Mouse (Mus musculus): ENCODE measurements at regions not wholly inside any gene's neighbourhood (a gene's known extent, or its start where the extent isn't known, plus 50 kb on each side); places are given as distances from the start of the nearest gene placed in this dataset.

DNA sequence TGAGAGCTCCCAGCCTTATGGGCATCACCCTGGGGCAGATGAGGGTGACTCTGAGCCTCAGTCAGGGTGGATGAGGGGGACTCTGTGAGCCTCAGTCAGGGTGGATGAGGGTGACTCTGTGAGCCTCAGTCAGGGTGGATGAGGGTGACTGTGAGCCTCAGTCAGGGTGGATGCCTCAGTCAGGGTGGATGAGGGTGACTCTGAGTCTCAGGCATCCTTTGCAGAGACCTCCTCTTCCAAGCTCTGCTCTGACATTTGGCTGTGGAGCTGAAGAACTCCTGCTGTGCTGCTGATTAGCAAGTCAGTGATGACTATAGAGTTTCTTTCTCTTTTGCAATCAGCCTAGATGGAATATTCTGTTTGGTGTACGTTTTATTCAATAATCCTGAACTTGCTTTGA lies 83.7 kb upstream of the Rpl39l start:
- TF ChIP-seq CTCF (IDR thresholded peaks at IDR 0.05; ENCODE audit: insufficient read depth, low read length) (no peak), POLR2A (IDR thresholded peaks at IDR 0.05; ENCODE audit: borderline replicate concordance, extremely low read depth, low read depth, low read length) (no peak)
